Mouse (Mus musculus) limb, embryonic 15.5 days (tissue): ENCODE results near the gene Mettl5. TPM values are rescaled to one million over a fixed set of nuclear protein-coding genes. Genes with fewer than 3 reads are reported as not detected.

ENCODE experiments used
- ATAC-seq: fragments of 200-750 bp; cut with Nextera tagmentation; 2 replicates; pipeline ENCODE4 v1.8.0; 2017; ENCODE audit warnings: low read depth, moderate TSS enrichment; ENCODE audit not compliant: insufficient number of reproducible peaks, low FRiP score, low TSS enrichment
- H3K27ac ChIP-seq: fragments of 300-500 bp; sonication (generic); 2 replicates; pipeline ENCODE4 v1.5.1; 2015; ENCODE audit warnings: moderate library complexity, mild to moderate bottlenecking, inconsistent platforms
- H3K27me3 ChIP-seq: fragments of 300-500 bp; sonication (generic); 2 replicates; pipeline ENCODE4 v1.6.1; 2015; ENCODE audit warnings: inconsistent platforms
- H3K36me3 ChIP-seq: fragments of 300-500 bp; sonication (generic); 2 replicates; pipeline ENCODE4 v1.6.1; 2015; ENCODE audit warnings: inconsistent platforms
- H3K4me1 ChIP-seq: fragments of 300-500 bp; sonication (generic); 2 replicates; pipeline ENCODE4 v1.6.1; 2015; ENCODE audit warnings: inconsistent platforms
- H3K4me2 ChIP-seq: fragments of 300-500 bp; sonication (generic); 2 replicates; pipeline ENCODE4 v1.6.1; 2015; ENCODE audit warnings: mild to moderate bottlenecking, inconsistent platforms
- H3K4me3 ChIP-seq: fragments of 300-500 bp; sonication (generic); 2 replicates; pipeline ENCODE4 v1.5.1; 2015; ENCODE audit warnings: mild to moderate bottlenecking, inconsistent platforms
- H3K9ac ChIP-seq: fragments of 300-500 bp; sonication (generic); 2 replicates; pipeline ENCODE4 v1.6.1; 2015; ENCODE audit warnings: inconsistent platforms
- H3K9me3 ChIP-seq: fragments of 300-500 bp; sonication (generic); 2 replicates; pipeline ENCODE4 v1.6.1; 2016; ENCODE audit warnings: inconsistent platforms
- WGBS: fragments of 180-500 bp; shearing (Covaris S2); methylation state at CpG from one replicate; pipeline ENCODE4 v1.1.7; 2015; 5-methylcytosine and 5-hydroxymethylcytosine counted together
- polyA plus RNA-seq: library from polyadenylated mRNA; unstranded; fragments of >200 nt; fragmentation: Nextera tagmentation; extraction: Ambion mirVana; gene quantifications from 2 replicates; pipeline ENCODE4 v1.2.1, GENCODE M21; 2015

Mettl5 gene
- polyA plus RNA-seq, 1 experiment from 2014 or later = 31.8 TPM

DNA sequence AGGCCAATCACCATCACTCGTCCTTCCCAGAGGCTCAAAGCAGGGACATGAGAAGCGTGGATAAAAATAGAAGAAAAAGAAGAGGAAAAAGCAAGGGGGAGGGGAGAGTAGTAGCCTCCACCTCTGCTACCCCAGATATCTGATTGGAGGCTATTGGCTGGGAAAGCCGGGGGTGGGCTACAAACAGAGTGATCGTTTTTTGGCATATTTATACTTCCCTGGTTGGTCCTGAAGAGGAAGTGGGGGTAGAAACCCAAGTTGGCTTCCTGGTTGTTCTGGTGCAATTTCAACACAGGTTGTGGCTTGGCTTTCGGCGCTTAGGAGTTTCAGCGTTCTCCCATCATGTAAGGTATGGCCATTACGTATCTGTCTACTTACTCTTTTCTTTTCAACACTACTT lies 63.7 kb downstream of the Mettl5 start, which contains the start of gene Klhl23:
Gene Klhl23 (plus strand): TSS at position 234 of the 400 bp plus-strand sequence.
- no peaks in the 10 kb centered on the region for H3K27me3 ChIP-seq
- peak within 1 kb of the TSS; percentile 70 for H3K4me2 ChIP-seq
- no peak for ATAC-seq
- H3K27ac ChIP-seq = peak within 1 kb of the TSS; percentile 94
- peak within 1 kb of the TSS; percentile 86 for H3K9ac ChIP-seq
- WGBS = 5% methylated on average over 8 of the region's 8 CpGs
- H3K36me3 ChIP-seq = peaks cover 7% of the 10 kb centered on the region; the same call in 1 of the 2 replicates
- H3K9me3 ChIP-seq = no peaks in the 10 kb centered on the region
- H3K4me1 ChIP-seq = peaks cover 7% of the 10 kb centered on the region
- peak within 1 kb of the TSS; percentile 85 for H3K4me3 ChIP-seq

Other genes starting within 250 kb of the Mettl5 start
- 16.1 and 18.3 TPM in 2 replicates for gene Bbs5, start 238.4 kb downstream of the Mettl5 start, polyA plus RNA-seq
- 16.4 and 44.3 TPM in 2 replicates for gene Klhl41, start 215.5 kb downstream of the Mettl5 start, polyA plus RNA-seq
- 9.9 and 10.1 TPM in 2 replicates for gene Fastkd1, start 172.1 kb downstream of the Mettl5 start, polyA plus RNA-seq
- 138 and 139 TPM in 2 replicates for gene Ppig, start 163.1 kb downstream of the Mettl5 start, polyA plus RNA-seq
- 1.5 and 1.7 TPM in 2 replicates for gene Ccdc173, start 96.0 kb downstream of the Mettl5 start, polyA plus RNA-seq
- 21.6 and 23.6 TPM in 2 replicates for gene Phospho2, start 96.0 kb downstream of the Mettl5 start, polyA plus RNA-seq
- 21.9 and 25.3 TPM in 2 replicates for gene Klhl23, start 63.7 kb downstream of the Mettl5 start, polyA plus RNA-seq
- gene Ssb, start 24.1 kb downstream of the Mettl5 start, polyA plus RNA-seq = 302 and 328 TPM in 2 replicates
- 9.5 and 13.7 TPM in 2 replicates for gene Ubr3, start 11.6 kb upstream of the Mettl5 start, polyA plus RNA-seq
- gene Myo3b, start 153.5 kb upstream of the Mettl5 start, polyA plus RNA-seq = not detected in 2 replicates